Mouse (Mus musculus) neural tube, embryonic 15.5 days (tissue): ENCODE measurements around the gene Nrg4. TPM values are rescaled to one million over a fixed set of nuclear protein-coding genes. Genes with fewer than 3 reads are reported as not detected.

Source experiments
- ATAC-seq: fragments of 200-750 bp; cut with Nextera tagmentation; 2 replicates; pipeline ENCODE4 v1.8.0; 2017; ENCODE audit warnings: mild to moderate bottlenecking, moderate TSS enrichment, moderate library complexity; ENCODE audit not compliant: low FRiP score
- H3K27ac ChIP-seq: fragments of 300-500 bp; sonication (generic); replicated peaks from 2 replicates; pipeline ENCODE4 v1.5.1; 2015; ENCODE audit warnings: mild to moderate bottlenecking, inconsistent platforms
- H3K27me3 ChIP-seq: fragments of 300-500 bp; sonication (generic); replicated peaks from 2 replicates; pipeline ENCODE4 v1.6.1; 2015; ENCODE audit warnings: inconsistent platforms
- H3K36me3 ChIP-seq: fragments of 300-500 bp; sonication (generic); 2 replicates; pipeline ENCODE4 v1.6.1; 2015; ENCODE audit warnings: inconsistent platforms
- H3K4me1 ChIP-seq: fragments of 300-500 bp; sonication (generic); 2 replicates; pipeline ENCODE4 v1.6.1; 2015; ENCODE audit warnings: inconsistent platforms
- H3K4me2 ChIP-seq: fragments of 300-500 bp; sonication (generic); 2 replicates; pipeline ENCODE4 v1.6.1; 2015; ENCODE audit warnings: inconsistent platforms, mild to moderate bottlenecking, moderate library complexity
- H3K4me3 ChIP-seq: fragments of 300-500 bp; sonication (generic); replicated peaks from 2 replicates; pipeline ENCODE4 v1.5.1; 2015; ENCODE audit warnings: mild to moderate bottlenecking, inconsistent platforms
- H3K9ac ChIP-seq: fragments of 300-500 bp; sonication (generic); replicated peaks from 2 replicates; pipeline ENCODE4 v1.6.1; 2015; ENCODE audit warnings: mild to moderate bottlenecking, inconsistent platforms
- H3K9me3 ChIP-seq: fragments of 300-500 bp; sonication (generic); replicated peaks from 2 replicates; pipeline ENCODE4 v1.6.1; 2016; ENCODE audit warnings: inconsistent platforms
- WGBS: fragments of 180-500 bp; shearing (Covaris S2); methylation state at CpG from one replicate; pipeline ENCODE4 v1.1.7; 2015; ENCODE audit warnings: mixed read lengths; 5-methylcytosine and 5-hydroxymethylcytosine counted together
- polyA plus RNA-seq: library from polyadenylated mRNA; unstranded; fragments of >200 nt; fragmentation: Nextera tagmentation; extraction: Ambion mirVana; gene quantifications from 2 replicates; pipeline ENCODE4 v1.2.1, GENCODE M21; 2015

Gene Nrg4
- polyA plus RNA-seq: 1.4 TPM in 2 replicates

DNA sequence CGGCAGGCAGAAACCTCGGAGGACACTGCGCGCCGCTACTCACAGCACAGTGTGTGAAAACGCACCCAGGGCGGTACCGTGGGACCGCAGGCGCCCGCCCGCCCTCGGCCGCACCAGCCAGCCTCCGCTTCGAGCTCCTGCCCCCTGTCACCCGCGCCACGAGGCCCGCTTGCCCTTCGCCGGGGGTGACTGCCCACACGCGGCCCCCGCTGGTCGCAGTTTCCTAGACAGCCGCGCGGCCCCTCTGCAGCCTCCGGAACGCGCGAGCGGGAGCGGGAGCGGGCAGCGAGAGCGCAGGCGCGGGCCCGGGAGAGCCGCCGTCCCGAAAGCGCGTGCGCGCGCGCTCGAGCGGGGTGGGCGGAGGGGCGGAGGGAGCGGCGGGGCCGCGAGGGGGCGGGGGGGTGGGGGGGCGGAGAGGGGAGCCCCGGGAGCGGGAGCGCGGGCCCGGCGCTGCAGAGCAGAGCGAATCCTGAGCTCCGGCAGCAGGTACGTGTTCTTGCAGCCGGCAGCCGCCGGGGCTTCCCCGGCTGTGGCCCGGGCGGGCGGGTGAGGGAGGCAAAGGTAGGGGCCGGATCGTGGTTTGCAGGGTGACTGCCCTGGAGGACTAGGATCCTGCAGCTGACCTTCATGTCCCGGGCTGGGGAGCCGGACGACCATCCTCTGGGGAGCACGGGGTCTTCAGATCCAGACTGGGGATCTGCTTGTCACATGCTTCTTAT is at the start of gene Nrg4, which contains the start of gene Tmem266:
TSS of gene Nrg4 (minus strand) at position 330 of the 719 bp plus-strand sequence.
TSS of gene Tmem266 (plus strand) at position 399 of the 719 bp plus-strand sequence.
- Histone ChIP-seq H3K9ac (peak within 1 kb of the TSS; percentile 78), H3K4me2 (peak within 1 kb of the TSS; percentile 76), H3K4me1 (peaks cover 21% of the 10 kb centered on the region), H3K27ac (peak within 1 kb of the TSS; percentile 83), H3K36me3 (no peaks in the 10 kb centered on the region), H3K9me3 (no peaks in the 10 kb centered on the region), H3K27me3 (0 out of 2 replicates have a peak, but pooled peaks cover 10% of the 10 kb centered on the region), H3K4me3 (peak within 1 kb of the TSS; percentile 77)
- peak; percentile 91 for ATAC-seq
- under 1% methylated on average over 61 of the region's 82 CpGs for WGBS

DNA sequence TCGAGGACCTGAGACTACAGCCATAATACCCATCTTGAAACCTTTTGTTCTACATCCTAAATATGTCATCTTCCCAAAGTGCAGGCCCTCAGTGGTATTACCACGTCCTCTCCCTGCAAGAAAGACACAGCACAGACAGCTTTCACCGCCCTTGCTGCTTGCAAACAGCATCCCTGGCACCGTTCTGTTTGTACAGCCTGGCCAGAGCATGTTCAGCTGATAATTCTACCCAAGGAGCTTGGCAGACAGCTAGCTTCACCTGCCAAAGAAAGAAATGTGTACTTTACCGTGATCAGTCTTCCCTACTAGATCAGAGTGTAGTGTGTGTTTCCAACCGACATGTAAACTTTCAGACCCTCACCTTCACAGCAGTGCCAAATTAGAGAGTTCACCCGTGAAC is 45.3 kb upstream of the Nrg4 start:
- no peaks in the 10 kb centered on the region for H3K36me3 ChIP-seq
- H3K4me3 ChIP-seq: no peak overlapping the region
- ATAC-seq: no peak
- no peak overlapping the region for H3K4me2 ChIP-seq
- no peak overlapping the region for H3K9ac ChIP-seq
- no peaks in the 10 kb centered on the region for H3K4me1 ChIP-seq
- H3K9me3 ChIP-seq: no peaks in the 10 kb centered on the region
- no peaks in the 10 kb centered on the region for H3K27me3 ChIP-seq
- no peak overlapping the region for H3K27ac ChIP-seq
- 78% methylated on average over 7 of the region's 7 CpGs for WGBS

DNA sequence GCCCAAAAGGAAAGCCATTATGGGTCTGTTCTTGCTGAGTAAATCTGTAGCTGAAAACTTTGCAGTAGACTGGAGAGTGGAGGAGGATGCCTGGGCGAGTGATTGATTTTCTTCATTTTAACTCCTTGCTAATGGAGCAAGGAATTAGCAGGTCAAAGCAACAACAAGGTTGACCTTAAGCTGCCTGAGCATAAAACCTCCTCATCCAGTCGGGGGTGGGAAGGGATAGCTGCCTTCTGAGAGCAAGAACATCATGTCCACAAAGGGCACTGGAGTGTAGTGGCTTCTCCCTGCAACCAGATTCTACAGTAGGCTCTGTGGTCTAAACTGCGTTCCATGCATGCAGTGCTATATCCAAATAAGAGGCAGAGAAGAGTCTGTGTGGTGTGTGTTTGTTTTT is 41.4 kb upstream of the Nrg4 start:
- no peaks in the 10 kb centered on the region for H3K9me3 ChIP-seq
- H3K9ac ChIP-seq: no peak overlapping the region
- 53% methylated on average over 3 of the region's 3 CpGs for WGBS
- no peak overlapping the region for H3K27ac ChIP-seq
- H3K36me3 ChIP-seq: no peaks in the 10 kb centered on the region
- H3K27me3 ChIP-seq: no peaks in the 10 kb centered on the region
- no peaks in the 10 kb centered on the region for H3K4me1 ChIP-seq
- H3K4me3 ChIP-seq: no peak overlapping the region
- H3K4me2 ChIP-seq: no peak overlapping the region
- ATAC-seq: no peak

DNA sequence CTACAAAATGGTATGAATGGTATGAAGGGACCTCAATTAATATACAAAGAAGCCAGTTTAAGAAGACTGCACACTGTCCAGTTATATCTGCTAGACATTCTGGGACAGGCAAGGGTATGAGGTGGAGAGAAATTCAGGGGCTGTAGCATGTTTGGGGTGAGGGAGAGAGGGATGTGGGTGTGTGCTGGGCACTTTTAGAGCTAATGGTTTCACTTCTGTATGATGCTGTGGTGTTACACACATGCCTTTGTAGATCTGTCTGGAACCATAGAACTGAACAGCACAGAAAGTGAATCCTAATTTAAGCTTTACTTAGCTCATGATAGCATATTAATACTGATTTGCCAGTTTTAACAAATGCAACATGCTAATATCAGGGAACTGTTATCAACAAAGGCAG is 37.1 kb upstream of the Nrg4 start:
- no peaks in the 10 kb centered on the region for H3K9me3 ChIP-seq
- no peaks in the 10 kb centered on the region for H3K4me1 ChIP-seq
- H3K36me3 ChIP-seq: no peaks in the 10 kb centered on the region
- H3K27ac ChIP-seq: no peak overlapping the region
- no peaks in the 10 kb centered on the region for H3K27me3 ChIP-seq
- H3K9ac ChIP-seq: no peak overlapping the region
- no peak for ATAC-seq
- H3K4me3 ChIP-seq: no peak overlapping the region
- H3K4me2 ChIP-seq: no peak overlapping the region

DNA sequence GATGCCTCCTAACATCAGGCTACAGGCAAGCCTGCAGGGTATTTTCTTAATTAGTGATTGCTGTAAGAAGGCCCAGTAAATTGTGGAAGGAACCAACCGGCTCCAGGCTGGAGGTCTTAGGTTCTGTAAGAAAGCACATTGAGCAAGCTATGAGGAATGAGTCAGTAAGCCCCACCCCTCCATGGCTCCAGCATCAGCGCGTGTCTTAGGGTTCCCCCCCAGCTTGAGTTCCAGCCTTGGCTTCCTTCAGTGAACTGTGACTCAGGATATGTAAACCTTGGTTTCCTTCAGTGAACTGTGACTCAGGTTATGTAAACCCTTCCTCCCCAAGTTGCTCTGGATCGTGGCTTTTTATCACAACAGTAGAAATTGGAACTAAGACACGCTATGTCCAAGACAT is 35.3 kb upstream of the Nrg4 start:
- Histone ChIP-seq H3K27me3 (no peaks in the 10 kb centered on the region), H3K36me3 (no peaks in the 10 kb centered on the region), H3K4me1 (no peaks in the 10 kb centered on the region), H3K4me3 (no peak overlapping the region), H3K27ac (no peak overlapping the region), H3K9ac (no peak overlapping the region), H3K4me2 (no peak overlapping the region), H3K9me3 (no peaks in the 10 kb centered on the region)
- no peak for ATAC-seq
- 82% methylated on average over 5 of the region's 5 CpGs for WGBS

DNA sequence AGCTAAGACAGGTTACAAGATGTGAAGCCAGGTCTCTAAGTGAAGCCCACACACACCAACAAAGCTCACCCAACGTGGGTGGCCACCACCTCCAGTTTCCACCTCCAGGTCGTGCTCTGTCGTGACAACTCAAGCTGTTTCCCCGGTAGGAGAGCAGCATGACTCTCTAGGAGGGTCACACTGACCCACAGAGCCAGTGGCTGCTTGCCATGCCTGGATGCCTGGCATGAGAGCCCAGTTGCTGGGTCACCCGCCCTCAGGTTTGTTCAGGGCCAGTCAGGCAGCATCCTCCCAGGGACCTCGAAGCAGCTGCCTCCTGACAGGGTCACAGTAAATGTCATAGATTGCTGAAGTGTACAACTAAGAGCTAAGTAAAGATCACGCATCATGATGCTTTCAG is 34.2 kb upstream of the Nrg4 start:
- Histone ChIP-seq H3K4me2 (no peak overlapping the region), H3K4me1 (no peaks in the 10 kb centered on the region), H3K27me3 (no peaks in the 10 kb centered on the region), H3K9ac (no peak overlapping the region), H3K36me3 (no peaks in the 10 kb centered on the region), H3K4me3 (no peak overlapping the region), H3K9me3 (no peaks in the 10 kb centered on the region), H3K27ac (no peak overlapping the region)
- WGBS: 66% methylated on average over 7 of the region's 7 CpGs
- ATAC-seq: no peak

DNA sequence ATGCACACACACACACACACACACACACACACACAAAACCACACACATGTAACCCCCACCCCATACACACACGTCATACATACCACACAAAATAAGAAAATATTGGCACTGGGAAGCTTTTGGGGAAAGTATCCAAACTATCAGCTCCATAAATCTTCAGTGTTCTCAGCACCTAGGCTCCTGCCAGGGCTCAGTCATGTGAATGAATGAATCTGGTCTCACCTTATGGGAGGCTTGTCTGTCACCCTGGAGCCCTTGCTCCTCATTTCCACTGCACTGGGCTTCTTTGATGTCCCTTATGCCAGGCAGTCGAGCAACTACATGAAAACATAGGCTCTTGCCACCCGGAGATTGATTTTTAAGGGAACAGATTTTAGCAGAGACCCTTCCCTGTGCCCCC is 33.7 kb upstream of the Nrg4 start:
- 85% methylated on average over 3 of the region's 3 CpGs for WGBS
- peaks cover 2% of the 10 kb centered on the region; the same call in 1 of the 2 replicates for H3K4me1 ChIP-seq
- no peak overlapping the region for H3K9ac ChIP-seq
- H3K27me3 ChIP-seq: no peaks in the 10 kb centered on the region
- H3K9me3 ChIP-seq: no peaks in the 10 kb centered on the region
- no peak overlapping the region for H3K4me2 ChIP-seq
- no peak overlapping the region for H3K27ac ChIP-seq
- H3K36me3 ChIP-seq: no peaks in the 10 kb centered on the region
- no peak overlapping the region for H3K4me3 ChIP-seq
- ATAC-seq: no peak

DNA sequence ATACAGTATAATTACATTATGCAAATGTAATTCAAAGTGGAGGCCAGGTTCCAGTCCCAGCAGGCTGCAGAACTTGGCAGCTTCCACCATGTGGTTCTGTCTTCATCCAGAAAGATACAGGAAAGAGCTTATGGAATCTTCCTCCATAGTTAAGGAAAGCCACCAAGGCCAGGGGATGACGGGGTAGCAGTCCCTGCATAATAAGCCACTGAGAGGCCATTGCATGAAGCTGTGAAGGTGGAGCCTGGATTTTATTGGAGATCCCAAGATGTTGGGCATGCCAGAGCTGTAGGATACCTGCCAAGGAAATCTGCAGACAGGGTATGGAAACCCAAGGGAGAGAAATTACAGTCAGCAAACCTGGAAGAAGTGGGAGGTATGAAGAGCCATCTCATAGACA is 30.5 kb upstream of the Nrg4 start:
- Histone ChIP-seq H3K9me3 (no peaks in the 10 kb centered on the region), H3K4me3 (no peak overlapping the region), H3K36me3 (no peaks in the 10 kb centered on the region), H3K4me2 (no peak overlapping the region), H3K4me1 (peaks cover 6% of the 10 kb centered on the region; the same call in 1 of the 2 replicates), H3K9ac (no peak overlapping the region), H3K27me3 (no peaks in the 10 kb centered on the region), H3K27ac (no peak overlapping the region)
- no peak for ATAC-seq
- 78% methylated on average over 1 of the region's 1 CpGs for WGBS

DNA sequence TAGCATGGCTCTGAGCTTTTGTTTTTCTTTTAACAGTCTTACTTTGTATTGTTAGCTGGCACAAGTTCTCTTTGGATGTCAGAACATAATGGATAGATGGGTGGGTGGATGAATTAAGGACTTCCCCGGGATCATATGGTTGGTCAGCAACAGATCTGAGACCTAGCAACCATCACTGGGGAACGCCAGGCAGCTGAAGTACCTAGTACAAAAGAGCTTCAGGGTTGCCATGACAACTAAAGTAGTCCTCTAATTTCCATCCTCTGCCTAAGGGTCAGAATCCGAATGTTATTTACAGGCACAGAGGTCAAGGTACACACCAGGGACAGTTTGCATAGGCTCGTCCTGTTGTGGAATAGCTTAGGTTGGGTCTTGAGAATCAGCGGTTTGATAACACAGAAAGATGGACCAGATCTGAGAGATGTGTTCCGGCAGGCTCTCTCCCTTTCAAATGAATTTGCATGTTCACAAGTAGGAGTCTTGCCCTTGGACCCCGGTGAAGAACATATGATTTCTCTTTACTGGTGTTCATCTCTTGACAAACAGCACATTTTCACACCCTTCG is 28.7 kb upstream of the Nrg4 start:
- Histone ChIP-seq H3K9me3 (no peaks in the 10 kb centered on the region), H3K27ac (no peak overlapping the region), H3K36me3 (no peaks in the 10 kb centered on the region), H3K4me1 (peaks cover 6% of the 10 kb centered on the region; the same call in 1 of the 2 replicates), H3K27me3 (no peaks in the 10 kb centered on the region), H3K4me3 (no peak overlapping the region), H3K4me2 (no peak overlapping the region), H3K9ac (no peak overlapping the region)
- no peak for ATAC-seq
- 17% methylated on average over 8 of the region's 8 CpGs for WGBS

DNA sequence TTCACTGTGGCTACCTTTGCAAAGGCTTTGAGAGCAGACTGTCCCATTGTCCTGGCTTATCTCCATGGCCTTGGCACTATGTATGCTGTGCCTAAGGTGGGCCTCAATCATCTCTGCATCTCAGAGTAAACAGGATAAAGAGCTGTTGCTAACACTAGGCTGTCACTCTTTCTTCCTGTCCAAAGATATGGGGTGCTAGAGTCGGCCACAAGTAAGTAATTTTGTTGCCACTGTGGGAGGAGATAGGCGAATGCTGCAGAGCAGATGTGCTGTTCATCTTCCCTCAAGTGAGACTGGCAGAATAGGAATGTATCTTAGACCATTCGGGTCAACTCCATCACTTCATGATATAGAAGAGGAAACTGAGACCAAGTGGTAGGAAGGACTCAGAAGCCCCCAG is 28.0 kb upstream of the Nrg4 start:
- no peak for ATAC-seq
- no peak overlapping the region for H3K4me2 ChIP-seq
- H3K27me3 ChIP-seq: no peaks in the 10 kb centered on the region
- H3K4me3 ChIP-seq: no peak overlapping the region
- no peaks in the 10 kb centered on the region for H3K9me3 ChIP-seq
- H3K9ac ChIP-seq: no peak overlapping the region
- 53% methylated on average over 3 of the region's 3 CpGs for WGBS
- peaks cover 6% of the 10 kb centered on the region; the same call in 1 of the 2 replicates for H3K4me1 ChIP-seq
- no peak overlapping the region for H3K27ac ChIP-seq
- H3K36me3 ChIP-seq: no peaks in the 10 kb centered on the region

DNA sequence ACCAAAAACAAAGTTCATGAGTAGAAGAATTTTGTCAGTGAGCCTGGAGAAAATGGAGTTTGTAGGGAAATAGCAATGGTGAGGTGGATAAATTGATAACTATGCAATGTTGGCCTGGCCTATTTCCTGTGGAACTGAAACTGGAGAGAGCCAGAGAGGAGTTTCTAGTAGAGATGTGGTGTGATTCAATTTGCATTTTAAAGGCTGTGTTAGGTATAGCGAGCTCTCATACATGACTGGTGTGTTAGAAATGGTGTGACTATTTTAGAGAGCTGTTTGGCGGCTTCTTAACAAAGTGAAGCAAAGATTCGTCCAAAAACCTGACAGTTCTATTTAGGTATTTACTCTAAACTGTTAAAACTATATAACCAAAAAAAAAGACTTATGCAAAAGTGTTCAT is 22.0 kb upstream of the Nrg4 start:
- ATAC-seq: no peak
- WGBS: 84% methylated on average over 3 of the region's 3 CpGs

DNA sequence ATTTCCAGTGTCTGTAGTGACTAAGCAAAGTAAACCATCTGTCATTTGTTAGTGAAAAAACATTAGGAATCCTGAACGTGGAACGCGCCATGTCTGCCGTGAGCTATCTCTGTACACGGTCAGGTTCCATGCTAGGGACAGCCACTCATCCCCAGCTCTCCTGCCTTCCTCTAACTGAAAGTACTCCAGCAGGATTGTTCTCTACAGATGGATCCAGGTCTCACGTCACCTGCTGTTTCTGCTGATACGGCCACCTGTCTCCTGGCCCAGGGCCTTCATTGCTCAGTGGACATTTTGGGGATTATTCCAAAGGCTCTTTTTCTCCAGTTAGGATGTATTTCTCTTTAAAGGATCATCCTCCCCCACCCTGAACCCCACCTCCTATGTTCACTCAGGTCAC is 18.7 kb upstream of the Nrg4 start:
- H3K9me3 ChIP-seq: no peaks in the 10 kb centered on the region
- H3K27ac ChIP-seq: no peak overlapping the region
- no peak overlapping the region for H3K4me2 ChIP-seq
- no peaks in the 10 kb centered on the region for H3K27me3 ChIP-seq
- H3K4me1 ChIP-seq: no peaks in the 10 kb centered on the region
- no peak for ATAC-seq
- no peak overlapping the region for H3K9ac ChIP-seq
- 95% methylated on average over 7 of the region's 7 CpGs for WGBS
- no peak overlapping the region for H3K4me3 ChIP-seq
- H3K36me3 ChIP-seq: no peaks in the 10 kb centered on the region

More for the DNA sequence above, 22.0 kb upstream of the Nrg4 start:
- Histone ChIP-seq H3K27me3 (no peaks in the 10 kb centered on the region), H3K4me1 (no peaks in the 10 kb centered on the region), H3K4me3 (no peak overlapping the region), H3K9me3 (no peaks in the 10 kb centered on the region), H3K4me2 (no peak overlapping the region), H3K9ac (no peak overlapping the region), H3K36me3 (no peaks in the 10 kb centered on the region), H3K27ac (no peak overlapping the region)
